Mouse (Mus musculus) heart, adult 2 months (tissue): Measurements from ENCODE around the gene E330021D16Rik.

Experiments
- CTCF ChIP-seq: fragments of 200-600 bp; IDR thresholded peaks from 2 replicates; pipeline ENCODE4 v1.8.1; 2022; ENCODE audit warnings: antibody characterized with exemption, mild to moderate bottlenecking, moderate library complexity
- EP300 ChIP-seq: fragments of 200-500 bp; IDR thresholded peaks from 2 replicates; pipeline ENCODE4 v1.6.1; 2011; ENCODE audit warnings: low read depth, low read length, control low read depth; ENCODE audit not compliant: insufficient read depth
- POLR2A ChIP-seq: fragments of 200-500 bp; IDR thresholded peaks from 2 replicates; pipeline ENCODE4 v1.6.1; 2011; ENCODE audit warnings: mild to moderate bottlenecking, low read depth, low read length, control low read depth; ENCODE audit not compliant: insufficient read depth

DNA sequence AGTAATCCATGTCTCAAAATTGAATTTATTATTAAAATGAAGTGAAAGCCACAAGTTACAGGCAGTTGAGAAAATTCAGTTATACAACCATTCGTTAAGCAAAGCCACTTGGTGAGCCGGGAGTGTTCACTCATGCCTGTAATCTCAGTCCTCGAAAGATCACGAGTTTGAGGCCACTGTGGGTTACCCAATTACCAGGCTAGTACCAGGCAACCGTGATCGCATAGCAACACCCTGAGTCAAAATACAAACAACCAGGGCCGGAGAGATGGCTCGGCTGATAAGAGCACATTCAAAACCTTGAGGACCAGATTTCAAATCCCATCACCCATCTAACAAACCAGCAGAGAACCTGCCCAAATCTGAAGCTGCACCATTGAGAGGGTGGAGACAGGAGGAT lies 49.7 kb upstream of the E330021D16Rik start:
- TF ChIP-seq CTCF (no peak), POLR2A (no peak), EP300 (no peak)
